14 mouse cellular contexts compared by ENCODE assay signal in the genomic region with DNA sequence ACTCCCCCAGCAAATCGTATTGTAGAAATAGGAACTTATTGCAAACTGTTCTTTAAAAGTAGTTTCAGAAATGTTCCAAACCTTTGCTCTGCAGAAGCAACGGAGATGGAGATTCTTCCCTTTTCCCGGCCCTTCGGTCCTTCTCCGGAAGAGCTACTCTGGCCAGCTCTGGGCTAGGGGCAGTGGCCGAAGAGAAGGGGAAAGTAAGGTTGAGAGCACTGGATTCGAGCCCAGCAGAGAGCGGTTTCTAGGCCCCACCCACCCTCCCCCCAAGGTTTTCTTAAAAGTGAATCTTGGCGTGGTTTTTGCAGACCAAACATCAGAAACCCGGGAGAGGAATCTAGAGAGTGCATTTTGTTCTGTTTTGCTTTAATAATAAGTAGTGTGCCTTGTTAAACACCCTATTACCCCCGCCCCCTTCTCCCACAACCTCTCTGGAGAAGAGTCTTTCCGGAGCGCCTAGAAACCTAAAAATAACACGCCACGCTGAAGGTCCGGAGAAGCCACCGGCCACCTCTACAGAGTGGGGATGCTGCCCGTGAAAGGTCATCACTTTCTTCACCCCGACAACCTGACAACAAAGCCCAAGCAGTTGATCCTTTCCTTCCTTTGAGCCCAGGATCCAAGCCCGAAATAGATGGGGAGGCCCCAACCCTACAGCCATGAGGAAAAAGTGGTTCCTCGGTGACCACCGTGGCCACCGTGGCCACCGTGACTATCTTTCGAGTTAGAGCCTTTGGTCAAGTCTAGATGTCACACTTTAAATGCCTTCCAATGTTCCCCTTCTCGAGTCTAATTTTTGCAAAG. TPM values are rescaled to one million over a fixed set of nuclear protein-coding genes. Genes with fewer than 3 reads are reported as not detected.
DNase-seq lines count a peak whose midpoint lies in the region; ATAC-seq and TF ChIP-seq lines count a peak whose summit lies in the region.
"Had no signal": no experiment of that assay in that cellular context is flagged by ENCODE, and none has a peak within 500 bp of the region (broad histone marks: within the 10 kb centered on the region; RNA-seq: fewer than 3 reads in every experiment).

No protein-coding gene starts in this region.

- H3K27me3 ChIP-seq in limb, embryonic 13.5 days, result peaks cover 56% of the 10 kb centered on the region

- no peak for DNase-seq in gastrocnemius, adult 2 months
- no peak for DNase-seq in gastrocnemius, adult 18-20 months (ENCODE audit: low spot score)
- DNase-seq in ovary, postnatal 10 days (ENCODE audit: low spot score), result peak; percentile 0
- DNase-seq in ovary, postnatal 14 days (ENCODE audit: low spot score), result no peak
- no peak for DNase-seq in testis, postnatal 10 days (ENCODE audit: low spot score)
- no peak for DNase-seq in layer of hippocampus, postnatal 36 days
- DNase-seq: kidney, postnatal 36 days; thymus, postnatal 4 days had no signal

- peaks cover 41% of the 10 kb centered on the region for H3K4me1 ChIP-seq in limb, embryonic 13.5 days

- H3K4me2 ChIP-seq in limb, embryonic 13.5 days (replicated peaks), result peak overlapping the region; percentile 75

- H3K27ac ChIP-seq in gastrocnemius, adult 2 months, result no peak overlapping the region
- peak overlapping the region; percentile 83 for H3K27ac ChIP-seq in limb, embryonic 13.5 days
- H3K27ac ChIP-seq: hindbrain, postnatal 0 days; liver, embryonic 14.5 days had no signal

- H3K4me3 ChIP-seq in gastrocnemius, adult 2 months, result peak overlapping the region; percentile 50
- H3K4me3 ChIP-seq in limb, embryonic 13.5 days, result peak overlapping the region; percentile 36

- TF ChIP-seq CTCF in gastrocnemius, adult 2 months (IDR thresholded peaks at IDR 0.05), result no peak

- intact Hi-C loops in gastrocnemius, adult 2 months (cut with DNase I), result no loop called here

- no peaks in the 10 kb centered on the region for H3K9me3 ChIP-seq in limb, embryonic 13.5 days

- WGBS in limb, embryonic 13.5 days, result 2% methylated on average over 26 of the region's 26 CpGs

- ATAC-seq in limb, embryonic 13.5 days (ENCODE audit: low FRiP score, low read depth), result no peak
- no peak for ATAC-seq in monocyte, adult 5-6 weeks (replicated peaks; ENCODE audit: insufficient number of reproducible peaks, low FRiP score, low TSS enrichment, poor library complexity, severe bottlenecking)

- H3K36me3 ChIP-seq in limb, embryonic 13.5 days, result no peaks in the 10 kb centered on the region

- peak overlapping the region; percentile 75 for H3K9ac ChIP-seq in limb, embryonic 13.5 days
- H3K9ac ChIP-seq: liver, embryonic 14.5 days had no signal

RNA-seq across cellular contexts. Expression of gene Hand2, which starts 12.1 kb away (rescaled TPM):
- total RNA-seq in gastrocnemius, adult 2 months (2021), result under 1 TPM in 1 of 2 experiments, not detected in 1; 0.08 TPM
- not detected for total RNA-seq in gastrocnemius, adult 18-20 months (2021)
- 10.8 and 11.4 TPM in 2 replicates for polyA plus RNA-seq in limb, embryonic 13.5 days (2015; fragmentation: Nextera tagmentation; extraction: Ambion mirVana)
- total RNA-seq in monocyte, adult 5-6 weeks (2017), result not detected in 3 replicates
- not detected for total RNA-seq in layer of hippocampus, postnatal 36 days (2021)
- total RNA-seq: hindbrain, postnatal 0 days; MEL had no signal
- polyA plus RNA-seq: hindbrain, postnatal 0 days; midbrain, embryonic 14.5 days had no signal
